Mouse (Mus musculus) limb, embryonic 10.5 days (tissue): ENCODE data around the gene Gpr65. TPM values are rescaled to one million over a fixed set of nuclear protein-coding genes. Genes with fewer than 3 reads are reported as not detected.
"Not testable (repeated sequence)": the region's sequence is repeated elsewhere in the genome, so short reads cannot be mapped to it uniquely, and the experiment has no call there.

Source experiments
- DNase-seq: peaks from one replicate; pipeline ENCODE4 v3.0.0-alpha.2; 2017; ENCODE audit warnings: low spot score
- H3K27ac ChIP-seq: fragments of 300-500 bp; sonication (generic); 2 replicates; pipeline ENCODE4 v1.5.1; 2016; ENCODE audit warnings: mild to moderate bottlenecking
- H3K27me3 ChIP-seq: fragments of 300-500 bp; sonication (generic); 2 replicates; pipeline ENCODE4 v1.6.1; 2016; ENCODE audit warnings: low read depth, mild to moderate bottlenecking; ENCODE audit not compliant: poor library complexity, severe bottlenecking
- H3K36me3 ChIP-seq: fragments of 300-500 bp; sonication (generic); 2 replicates; pipeline ENCODE4 v1.6.1; 2016; ENCODE audit warnings: mild to moderate bottlenecking, moderate library complexity
- H3K4me1 ChIP-seq: fragments of 300-500 bp; sonication (generic); 2 replicates; pipeline ENCODE4 v1.6.1; 2016
- H3K4me3 ChIP-seq: fragments of 300-500 bp; sonication (generic); 2 replicates; pipeline ENCODE4 v1.5.1; 2016; ENCODE audit warnings: mild to moderate bottlenecking, moderate library complexity
- H3K9me3 ChIP-seq: fragments of 300-500 bp; sonication (generic); replicated peaks from 2 replicates; pipeline ENCODE4 v1.6.1; 2016; ENCODE audit warnings: mild to moderate bottlenecking
- WGBS: fragments of 180-500 bp; shearing (Covaris S2); methylation state at CpG from one replicate; pipeline ENCODE4 v1.1.7; 2016; 5-methylcytosine and 5-hydroxymethylcytosine counted together
- polyA plus RNA-seq: library from polyadenylated mRNA; unstranded; fragments of >200 nt; fragmentation: Nextera tagmentation; extraction: Ambion mirVana; gene quantifications from 2 replicates; pipeline ENCODE4 v1.2.1, GENCODE M21; 2016

Gpr65 gene
- polyA plus RNA-seq, 1 experiment from 2014 or later = 0.33 TPM

DNA sequence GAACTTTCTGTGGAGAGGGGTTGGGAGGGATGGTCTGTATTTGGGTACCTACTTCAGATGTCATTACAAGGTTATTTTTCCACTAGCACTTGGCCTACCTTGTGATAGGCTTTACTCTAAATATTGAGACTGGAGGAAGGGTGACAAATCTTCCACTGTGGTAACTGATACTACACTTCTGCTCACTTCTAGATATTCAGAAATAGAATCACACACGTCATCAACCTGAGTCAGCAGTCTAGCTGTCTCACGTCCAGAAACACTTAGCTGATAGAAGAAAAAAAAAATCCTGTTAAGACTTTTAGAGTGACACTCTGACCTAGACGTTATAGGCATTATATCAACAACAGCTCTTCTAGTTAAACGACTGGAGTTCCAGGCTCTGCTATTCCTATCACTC lies 23.8 kb downstream of the Gpr65 start:
- DNase-seq = no peak
- H3K9me3 ChIP-seq = no peaks in the 10 kb centered on the region
- H3K36me3 ChIP-seq = no peaks in the 10 kb centered on the region
- no peaks in the 10 kb centered on the region for H3K27me3 ChIP-seq
- H3K27ac ChIP-seq = no peak overlapping the region
- H3K4me1 ChIP-seq = no peaks in the 10 kb centered on the region
- WGBS = 73% methylated on average over 4 of the region's 4 CpGs
- no peak overlapping the region for H3K4me3 ChIP-seq

- Histone ChIP-seq H3K4me3 (no peak overlapping the region), H3K27ac (no peak overlapping the region), H3K9me3 (no peaks in the 10 kb centered on the region), H3K4me1 (no peaks in the 10 kb centered on the region), H3K36me3 (no peaks in the 10 kb centered on the region), H3K27me3 (no peaks in the 10 kb centered on the region)
- 89% methylated on average over 2 of the region's 2 CpGs for WGBS
- DNase-seq = no peak
Measured at GRCm38 (mm10) chr12:98294241-98294640, 25.8 kb downstream of the Gpr65 start.

GRCm38 (mm10) chr12:98301980-98302379 lies 33.5 kb downstream of the Gpr65 start:
- H3K27me3 ChIP-seq = no peaks in the 10 kb centered on the region
- no peaks in the 10 kb centered on the region for H3K9me3 ChIP-seq
- no peak overlapping the region for H3K27ac ChIP-seq
- H3K36me3 ChIP-seq = no peaks in the 10 kb centered on the region
- DNase-seq = no peak
- WGBS = 94% methylated on average over 5 of the region's 5 CpGs
- H3K4me1 ChIP-seq = no peaks in the 10 kb centered on the region
- H3K4me3 ChIP-seq = no peak overlapping the region

DNA sequence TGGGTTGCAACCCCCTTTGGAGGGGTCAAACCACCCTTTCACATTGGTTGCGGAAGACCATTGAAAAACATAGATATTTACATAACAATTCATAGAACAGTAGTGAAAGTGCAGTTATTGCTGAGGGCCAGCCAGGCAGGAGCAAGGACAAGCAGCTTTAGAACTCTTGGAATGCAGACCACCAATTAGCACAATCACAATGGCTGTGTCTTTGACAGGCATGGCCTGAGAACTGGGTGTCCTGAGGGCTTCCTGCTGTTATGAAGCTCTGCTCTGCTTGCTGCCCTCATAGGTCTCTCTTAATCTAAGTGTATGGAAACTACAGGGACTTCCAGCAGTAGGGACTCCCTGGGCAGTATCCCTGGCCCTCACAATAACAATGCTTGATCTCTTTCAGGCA lies 34.6 kb downstream of the Gpr65 start:
- Histone ChIP-seq H3K4me3 (no peak overlapping the region), H3K4me1 (no peaks in the 10 kb centered on the region), H3K27me3 (no peaks in the 10 kb centered on the region), H3K36me3 (no peaks in the 10 kb centered on the region), H3K9me3 (no peaks in the 10 kb centered on the region), H3K27ac (no peak overlapping the region)
- WGBS = 95% methylated on average over 1 of the region's 1 CpGs
- DNase-seq = no peak

- DNase-seq = no peak
- WGBS = 88% methylated on average over 7 of the region's 7 CpGs
- Histone ChIP-seq H3K4me1 (no peaks in the 10 kb centered on the region), H3K27ac (no peak overlapping the region), H3K4me3 (no peak overlapping the region), H3K9me3 (no peaks in the 10 kb centered on the region), H3K27me3 (no peaks in the 10 kb centered on the region), H3K36me3 (no peaks in the 10 kb centered on the region)
Measured at GRCm38 (mm10) chr12:98307179-98307915, 38.9 kb downstream of the Gpr65 start.

DNA sequence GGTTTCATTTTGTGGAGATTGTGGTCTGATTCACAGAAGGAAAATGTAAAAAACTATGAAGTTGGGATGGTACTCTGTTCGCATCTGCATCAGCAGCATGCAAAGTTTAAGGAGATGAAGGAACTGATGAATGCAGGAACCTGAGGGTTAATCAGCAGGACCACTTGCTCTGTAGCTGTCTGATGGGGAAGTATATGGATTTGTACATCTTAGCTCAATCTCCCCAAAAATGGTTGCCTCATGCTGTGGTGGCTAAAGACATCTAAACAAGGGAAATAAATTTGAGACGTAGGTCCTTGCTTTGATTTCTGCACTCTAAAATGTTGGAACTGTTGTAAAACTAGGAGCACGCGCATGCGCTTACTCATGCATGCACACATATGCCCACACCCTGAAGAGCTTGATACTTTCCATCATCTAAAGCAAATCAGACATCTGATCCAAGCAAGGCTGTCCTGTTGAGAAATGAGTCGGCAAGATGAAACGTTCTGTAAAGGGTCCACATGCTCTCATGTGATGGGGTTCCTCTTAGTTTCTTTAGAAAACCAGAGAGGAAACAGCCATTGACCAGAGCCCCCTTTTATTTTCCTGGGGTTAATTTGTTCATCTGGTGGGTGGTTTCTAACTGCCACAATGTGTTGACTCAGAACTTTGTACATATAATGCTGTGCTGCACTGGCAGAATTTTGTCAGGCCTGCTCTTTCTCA lies 43.1 kb downstream of the Gpr65 start:
- 91% methylated on average over 7 of the region's 7 CpGs for WGBS
- no peak for DNase-seq
- H3K4me1 ChIP-seq = no peaks in the 10 kb centered on the region

GRCm38 (mm10) chr12:98315924-98316323 lies 47.5 kb downstream of the Gpr65 start:
- H3K27me3 ChIP-seq = no peaks in the 10 kb centered on the region
- 78% methylated on average over 5 of the region's 5 CpGs for WGBS
- no peaks in the 10 kb centered on the region for H3K4me1 ChIP-seq
- no peak overlapping the region for H3K27ac ChIP-seq
- no peak for DNase-seq
- no peaks in the 10 kb centered on the region for H3K9me3 ChIP-seq
- no peak overlapping the region for H3K4me3 ChIP-seq
- no peaks in the 10 kb centered on the region for H3K36me3 ChIP-seq

More for the DNA sequence above, 43.1 kb downstream of the Gpr65 start:
- Histone ChIP-seq H3K36me3 (no peaks in the 10 kb centered on the region), H3K9me3 (no peaks in the 10 kb centered on the region), H3K27ac (no peak overlapping the region), H3K27me3 (no peaks in the 10 kb centered on the region), H3K4me3 (no peak overlapping the region)

- DNase-seq = no peak
- no peak overlapping the region for H3K4me3 ChIP-seq
- H3K9me3 ChIP-seq = no peaks in the 10 kb centered on the region
- H3K4me1 ChIP-seq = no peaks in the 10 kb centered on the region
- no peak overlapping the region for H3K27ac ChIP-seq
- no peaks in the 10 kb centered on the region for H3K27me3 ChIP-seq
- WGBS = 95% methylated on average over 8 of the region's 8 CpGs
- H3K36me3 ChIP-seq = no peaks in the 10 kb centered on the region
Measured at GRCm38 (mm10) chr12:98317718-98318340, 49.4 kb downstream of the Gpr65 start.

DNA sequence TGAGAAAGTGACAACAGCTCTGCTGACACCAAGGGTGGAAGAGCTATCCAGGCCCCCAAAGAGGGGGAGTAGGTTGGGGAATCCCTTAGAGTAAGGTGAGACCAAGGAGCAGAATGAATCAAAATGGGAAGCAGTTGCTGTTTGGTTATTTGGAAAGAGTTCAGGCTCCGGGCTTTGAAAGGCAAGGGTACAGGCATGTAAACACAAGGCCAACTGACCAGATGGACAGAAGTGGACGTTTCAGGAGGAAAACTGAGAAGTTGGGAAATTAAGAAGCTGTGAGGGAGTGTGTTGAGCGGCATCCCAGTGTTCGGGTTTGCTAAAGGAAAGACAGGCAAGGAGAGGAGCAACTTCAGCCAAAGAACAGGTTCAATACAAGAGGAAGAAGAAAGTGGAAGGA lies 54.0 kb downstream of the Gpr65 start:
- WGBS = 84% methylated on average over 4 of the region's 4 CpGs
- Histone ChIP-seq H3K4me3 (no peak overlapping the region), H3K36me3 (no peaks in the 10 kb centered on the region), H3K27me3 (no peaks in the 10 kb centered on the region), H3K27ac (no peak overlapping the region), H3K9me3 (no peaks in the 10 kb centered on the region), H3K4me1 (no peaks in the 10 kb centered on the region)
- no peak for DNase-seq

DNA sequence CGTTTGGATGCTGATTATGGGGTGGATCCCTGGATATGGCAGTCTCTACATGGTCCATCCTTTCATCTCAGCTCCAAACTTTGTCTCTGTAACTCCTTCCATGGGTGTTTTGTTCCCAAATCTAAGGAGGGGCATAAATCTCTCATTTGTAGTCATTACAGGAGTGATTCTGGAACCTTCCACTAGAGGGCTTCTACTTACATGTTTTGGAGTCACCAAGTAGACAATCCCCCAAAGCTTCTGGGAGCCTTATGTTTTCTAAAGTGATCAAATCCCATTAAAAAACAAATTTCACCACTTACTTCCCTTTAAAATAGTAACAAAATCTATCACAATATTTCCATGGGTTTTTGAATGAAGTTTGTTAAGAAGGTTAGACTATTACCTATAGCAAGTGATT lies 55.7 kb downstream of the Gpr65 start:
- H3K9me3 ChIP-seq, H3K27me3 ChIP-seq, H3K4me1 ChIP-seq, H3K36me3 ChIP-seq, H3K4me3 ChIP-seq, H3K27ac ChIP-seq, DNase-seq: not testable (repeated sequence)
- WGBS = no CpG with 5 or more reads among the region's 1 CpGs

Other genes with a start within 250 kb of the Gpr65 start
- gene Galc, start 9.2 kb upstream of the Gpr65 start, polyA plus RNA-seq = 10.1 and 12.0 TPM in 2 replicates